Comparison of ENCODE assay signal across 10 mouse cellular contexts in genomic region chr12:113097040-113097439, GRCm38 (mm10). TPM values are rescaled to one million over a fixed set of nuclear protein-coding genes. Genes with fewer than 3 reads are reported as not detected.
A peak's percentile ranks its signal among the peaks of the same experiment; 100 is the strongest.
DNase-seq lines count a peak whose midpoint lies in the region; ATAC-seq and TF ChIP-seq lines count a peak whose summit lies in the region.
"Had no signal": no experiment of that assay in that cellular context is flagged by ENCODE, and none has a peak within 500 bp of the region (broad histone marks: within the 10 kb centered on the region; RNA-seq: fewer than 3 reads in every experiment).

No protein-coding gene starts in this region.

- 73% methylated on average over 5 of the region's 5 CpGs for WGBS in liver, embryonic 12.5 days (ENCODE audit: insufficient replicate concordance)
- 86% methylated on average over 5 of the region's 5 CpGs for WGBS in liver, postnatal 0 days (ENCODE audit: insufficient replicate concordance)
- 85% methylated on average over 5 of the region's 5 CpGs for WGBS in forebrain, embryonic 12.5 days
- WGBS in intestine, postnatal 0 days = 87% methylated on average over 5 of the region's 5 CpGs
- WGBS in neural tube, embryonic 15.5 days = 81% methylated on average over 5 of the region's 5 CpGs

- H3K4me3 ChIP-seq in liver, embryonic 12.5 days = no peak overlapping the region
- H3K4me3 ChIP-seq in liver, postnatal 0 days (ENCODE audit: low read depth, low read length) = no peak overlapping the region
- peak overlapping the region; percentile 99 for H3K4me3 ChIP-seq in forebrain, embryonic 12.5 days (replicated peaks)
- no peak overlapping the region for H3K4me3 ChIP-seq in intestine, postnatal 0 days (ENCODE audit: low read depth, low read length)
- peak overlapping the region; percentile 93 for H3K4me3 ChIP-seq in neural tube, embryonic 15.5 days (replicated peaks)

- no peak for ATAC-seq in liver, embryonic 12.5 days
- no peak for ATAC-seq in liver, postnatal 0 days
- no peak; the same call in 1 of the 2 replicates for ATAC-seq in forebrain, embryonic 12.5 days (ENCODE audit: low FRiP score)
- ATAC-seq in intestine, postnatal 0 days = no peak
- ATAC-seq in neural tube, embryonic 15.5 days (ENCODE audit: low FRiP score) = peak; percentile 13; the same call in 1 of the 2 replicates
- no peak for ATAC-seq in megakaryocyte, adult 5-6 weeks (ENCODE audit: poor library complexity, severe bottlenecking)

- no peak for DNase-seq in liver, postnatal 0 days
- no peak for DNase-seq in lung, postnatal 25 days (ENCODE audit: low spot score)
- DNase-seq: kidney, adult 9 months had no signal

- peaks cover 27% of the 10 kb centered on the region for H3K27me3 ChIP-seq in liver, embryonic 12.5 days (replicated peaks)
- H3K27me3 ChIP-seq in liver, postnatal 0 days (ENCODE audit: insufficient read depth, low read length) = no peaks in the 10 kb centered on the region
- H3K27me3 ChIP-seq in forebrain, embryonic 12.5 days = no peaks in the 10 kb centered on the region
- no peaks in the 10 kb centered on the region for H3K27me3 ChIP-seq in intestine, postnatal 0 days (replicated peaks; ENCODE audit: control insufficient read depth, insufficient read depth, low read length)
- H3K27me3 ChIP-seq in neural tube, embryonic 15.5 days (replicated peaks) = no peaks in the 10 kb centered on the region

- peaks cover 47% of the 10 kb centered on the region for H3K4me1 ChIP-seq in liver, embryonic 12.5 days
- peaks cover 24% of the 10 kb centered on the region for H3K4me1 ChIP-seq in liver, postnatal 0 days (ENCODE audit: insufficient read depth)
- H3K4me1 ChIP-seq in forebrain, embryonic 12.5 days = peaks cover 35% of the 10 kb centered on the region
- no peaks in the 10 kb centered on the region for H3K4me1 ChIP-seq in intestine, postnatal 0 days (replicated peaks; ENCODE audit: control insufficient read depth, insufficient read depth, low read length)
- H3K4me1 ChIP-seq in neural tube, embryonic 15.5 days = peaks cover 44% of the 10 kb centered on the region

- no peaks in the 10 kb centered on the region for H3K9me3 ChIP-seq in liver, embryonic 12.5 days (replicated peaks)
- H3K9me3 ChIP-seq in liver, postnatal 0 days (ENCODE audit: low read length) = no peaks in the 10 kb centered on the region
- no peaks in the 10 kb centered on the region for H3K9me3 ChIP-seq in forebrain, embryonic 12.5 days
- H3K9me3 ChIP-seq in intestine, postnatal 0 days (ENCODE audit: control insufficient read depth) = no peaks in the 10 kb centered on the region
- no peaks in the 10 kb centered on the region for H3K9me3 ChIP-seq in neural tube, embryonic 15.5 days (replicated peaks)

- TF ChIP-seq EP300 in liver, postnatal 0 days (IDR thresholded peaks at IDR 0.05; ENCODE audit: low read depth) = no peak

- no peak overlapping the region for H3K27ac ChIP-seq in liver, embryonic 12.5 days
- no peak overlapping the region for H3K27ac ChIP-seq in liver, postnatal 0 days (ENCODE audit: low read depth)
- no peak overlapping the region for H3K27ac ChIP-seq in forebrain, embryonic 12.5 days
- no peak overlapping the region for H3K27ac ChIP-seq in intestine, postnatal 0 days (ENCODE audit: low read depth, low read length)
- H3K27ac ChIP-seq in neural tube, embryonic 15.5 days (replicated peaks) = no peak overlapping the region
- H3K27ac ChIP-seq: macrophage had no signal

- no peak overlapping the region for H3K9ac ChIP-seq in liver, embryonic 12.5 days
- H3K9ac ChIP-seq in liver, postnatal 0 days (replicated peaks) = no peak overlapping the region
- H3K9ac ChIP-seq in forebrain, embryonic 12.5 days = peak overlapping the region; percentile 100; the same call in 1 of the 2 replicates
- H3K9ac ChIP-seq in intestine, postnatal 0 days (ENCODE audit: low read depth, low read length) = no peak overlapping the region
- H3K9ac ChIP-seq in neural tube, embryonic 15.5 days (replicated peaks) = peak overlapping the region; percentile 98

- TF ChIP-seq CTCF in liver, postnatal 0 days (IDR thresholded peaks at IDR 0.05; ENCODE audit: low read depth) = no peak
- no peak for TF ChIP-seq CTCF in intestine, postnatal 0 days (IDR thresholded peaks at IDR 0.05; ENCODE audit: low read depth)

- H3K4me2 ChIP-seq in liver, embryonic 12.5 days = peak overlapping the region; percentile 92
- no peak overlapping the region for H3K4me2 ChIP-seq in liver, postnatal 0 days (ENCODE audit: low read depth, low read length)
- H3K4me2 ChIP-seq in forebrain, embryonic 12.5 days = peak overlapping the region; percentile 89
- H3K4me2 ChIP-seq in intestine, postnatal 0 days (replicated peaks; ENCODE audit: low read depth) = 0 out of 2 replicates have a peak overlapping the region, but pooled peaks have one; percentile 98
- peak overlapping the region; percentile 96 for H3K4me2 ChIP-seq in neural tube, embryonic 15.5 days

- peaks cover 12% of the 10 kb centered on the region for H3K36me3 ChIP-seq in liver, embryonic 12.5 days
- H3K36me3 ChIP-seq in liver, postnatal 0 days (replicated peaks; ENCODE audit: insufficient read depth, low read length) = no peaks in the 10 kb centered on the region; the same call in 1 of the 2 replicates
- H3K36me3 ChIP-seq in forebrain, embryonic 12.5 days (replicated peaks) = no peaks in the 10 kb centered on the region; the same call in 1 of the 2 replicates
- no peaks in the 10 kb centered on the region; the same call in 1 of the 2 replicates for H3K36me3 ChIP-seq in intestine, postnatal 0 days (ENCODE audit: control insufficient read depth, insufficient read depth)
- H3K36me3 ChIP-seq in neural tube, embryonic 15.5 days = no peaks in the 10 kb centered on the region

RNA-seq across cellular contexts. Expression of gene Mta1, which starts 1.0 kb away (rescaled TPM):
- polyA plus RNA-seq in liver, embryonic 12.5 days (2016; fragmentation: Nextera tagmentation; extraction: Ambion mirVana) = 7.2 and 7.7 TPM in 2 replicates
- 3.6 and 3.9 TPM in 2 replicates for polyA plus RNA-seq in liver, postnatal 0 days (2015; fragmentation: Nextera tagmentation; extraction: Ambion mirVana)
- 22.2 and 22.7 TPM in 2 replicates for polyA plus RNA-seq in forebrain, embryonic 12.5 days (2016; fragmentation: Nextera tagmentation; extraction: Ambion mirVana)
- 4.9 and 5.6 TPM in 2 replicates for polyA plus RNA-seq in intestine, postnatal 0 days (2015; fragmentation: Nextera tagmentation; extraction: Ambion mirVana)
- polyA plus RNA-seq in neural tube, embryonic 15.5 days (2015; fragmentation: Nextera tagmentation; extraction: Ambion mirVana) = 14.3 and 15.0 TPM in 2 replicates
- 32.0 and 35.5 TPM in 2 replicates for total RNA-seq in megakaryocyte, adult 5-6 weeks (2015)
- 14.5 and 21.4 TPM in 2 replicates for total RNA-seq in megakaryocyte, adult 5-6 weeks (2017)

RNA-seq across cellular contexts. Expression of gene Tex22, which starts 22.7 kb away (rescaled TPM):
- not detected in 2 replicates for polyA plus RNA-seq in liver, embryonic 12.5 days (2016; fragmentation: Nextera tagmentation; extraction: Ambion mirVana)
- not detected in 2 replicates for polyA plus RNA-seq in liver, postnatal 0 days (2015; fragmentation: Nextera tagmentation; extraction: Ambion mirVana)
- 0.26 TPM in 1 of 2 replicates, not detected in the other for polyA plus RNA-seq in forebrain, embryonic 12.5 days (2016; fragmentation: Nextera tagmentation; extraction: Ambion mirVana)
- polyA plus RNA-seq in intestine, postnatal 0 days (2015; fragmentation: Nextera tagmentation; extraction: Ambion mirVana) = not detected in 2 replicates
- polyA plus RNA-seq in neural tube, embryonic 15.5 days (2015; fragmentation: Nextera tagmentation; extraction: Ambion mirVana) = not detected in 2 replicates
- 0.25 TPM in 1 of 2 replicates, not detected in the other for total RNA-seq in megakaryocyte, adult 5-6 weeks (2015)
- 0.88 TPM in 1 of 2 replicates, not detected in the other for total RNA-seq in megakaryocyte, adult 5-6 weeks (2017)
- polyA plus RNA-seq: macrophage; small intestine, adult 2 months had no signal

RNA-seq across cellular contexts. Expression of gene Crip2, which starts 43.0 kb away (rescaled TPM):
- polyA plus RNA-seq in liver, embryonic 12.5 days (2016; fragmentation: Nextera tagmentation; extraction: Ambion mirVana) = 52.1 and 53.5 TPM in 2 replicates
- polyA plus RNA-seq in liver, postnatal 0 days (2015; fragmentation: Nextera tagmentation; extraction: Ambion mirVana) = 65.1 and 67.4 TPM in 2 replicates
- polyA plus RNA-seq in forebrain, embryonic 12.5 days (2016; fragmentation: Nextera tagmentation; extraction: Ambion mirVana) = 223 and 227 TPM in 2 replicates
- polyA plus RNA-seq in intestine, postnatal 0 days (2015; fragmentation: Nextera tagmentation; extraction: Ambion mirVana) = 90.4 and 96.8 TPM in 2 replicates
- polyA plus RNA-seq in neural tube, embryonic 15.5 days (2015; fragmentation: Nextera tagmentation; extraction: Ambion mirVana) = 259 and 289 TPM in 2 replicates
- total RNA-seq in megakaryocyte, adult 5-6 weeks (2015) = 0.38 and 2.0 TPM in 2 replicates
- total RNA-seq in megakaryocyte, adult 5-6 weeks (2017) = 2.1 TPM in 1 of 2 replicates, not detected in the other

RNA-seq across cellular contexts. Expression of gene Crip1, which starts 49.1 kb away (rescaled TPM):
- 96.9 and 99.8 TPM in 2 replicates for polyA plus RNA-seq in liver, embryonic 12.5 days (2016; fragmentation: Nextera tagmentation; extraction: Ambion mirVana)
- 174 and 181 TPM in 2 replicates for polyA plus RNA-seq in liver, postnatal 0 days (2015; fragmentation: Nextera tagmentation; extraction: Ambion mirVana)
- 48.5 and 62.0 TPM in 2 replicates for polyA plus RNA-seq in forebrain, embryonic 12.5 days (2016; fragmentation: Nextera tagmentation; extraction: Ambion mirVana)
- 1,918 and 1,992 TPM in 2 replicates for polyA plus RNA-seq in intestine, postnatal 0 days (2015; fragmentation: Nextera tagmentation; extraction: Ambion mirVana)
- polyA plus RNA-seq in neural tube, embryonic 15.5 days (2015; fragmentation: Nextera tagmentation; extraction: Ambion mirVana) = 53.4 and 404 TPM in 2 replicates
- total RNA-seq in megakaryocyte, adult 5-6 weeks (2015) = 2,464 and 2,556 TPM in 2 replicates
- 1,998 and 2,176 TPM in 2 replicates for total RNA-seq in megakaryocyte, adult 5-6 weeks (2017)

RNA-seq across cellular contexts. Expression of gene Tedc1, which starts 59.2 kb away (rescaled TPM):
- 18.3 and 18.5 TPM in 2 replicates for polyA plus RNA-seq in liver, embryonic 12.5 days (2016; fragmentation: Nextera tagmentation; extraction: Ambion mirVana)
- polyA plus RNA-seq in liver, postnatal 0 days (2015; fragmentation: Nextera tagmentation; extraction: Ambion mirVana) = 3.9 and 4.6 TPM in 2 replicates
- 48.3 and 49.6 TPM in 2 replicates for polyA plus RNA-seq in forebrain, embryonic 12.5 days (2016; fragmentation: Nextera tagmentation; extraction: Ambion mirVana)
- polyA plus RNA-seq in intestine, postnatal 0 days (2015; fragmentation: Nextera tagmentation; extraction: Ambion mirVana) = 5.5 and 6.8 TPM in 2 replicates
- polyA plus RNA-seq in neural tube, embryonic 15.5 days (2015; fragmentation: Nextera tagmentation; extraction: Ambion mirVana) = 19.6 and 36.6 TPM in 2 replicates
- total RNA-seq in megakaryocyte, adult 5-6 weeks (2015) = 3.6 and 3.7 TPM in 2 replicates
- 12.3 and 13.0 TPM in 2 replicates for total RNA-seq in megakaryocyte, adult 5-6 weeks (2017)

Comparison
In these comparisons a context has a peak if more than half of its experiments do, and no peak if none do; other contexts are left out.
1. H3K4me3 ChIP-seq: peak in forebrain, embryonic 12.5 days (single experiment) and neural tube, embryonic 15.5 days (single experiment); none in liver, embryonic 12.5 days (single experiment), liver, postnatal 0 days (single experiment) and intestine, postnatal 0 days (single experiment).
2. H3K9ac ChIP-seq: peak in forebrain, embryonic 12.5 days (single experiment) and neural tube, embryonic 15.5 days (single experiment); none in liver, embryonic 12.5 days (single experiment), liver, postnatal 0 days (single experiment) and intestine, postnatal 0 days (single experiment).